Mouse (Mus musculus) forebrain, embryonic 11.5 days (tissue): ENCODE measurements around the gene Jmjd8. TPM values are rescaled to one million over a fixed set of nuclear protein-coding genes. Genes with fewer than 3 reads are reported as not detected.
A peak's percentile ranks its signal among the peaks of the same experiment; 100 is the strongest.

Experiments
- ATAC-seq: fragments of 200-750 bp; cut with Nextera tagmentation; replicated peaks from 2 replicates; pipeline ENCODE4 v1.8.0; 2017; ENCODE audit warnings: moderate TSS enrichment; ENCODE audit not compliant: low FRiP score
- DNase-seq: peaks from one replicate; pipeline ENCODE4 v3.0.0-alpha.2; 2017; ENCODE audit warnings: low spot score
- H3K27ac ChIP-seq: fragments of 300-500 bp; sonication (generic); 2 replicates; pipeline ENCODE4 v1.5.1; 2014; ENCODE audit warnings: low read depth, low read length
- H3K27me3 ChIP-seq: fragments of 300-500 bp; sonication (generic); 2 replicates; pipeline ENCODE4 v1.6.1; 2014; ENCODE audit warnings: mild to moderate bottlenecking, low read length, mixed read lengths; ENCODE audit not compliant: control insufficient read depth, insufficient read depth
- H3K36me3 ChIP-seq: fragments of 300-500 bp; sonication (generic); 2 replicates; pipeline ENCODE4 v1.6.1; 2014; ENCODE audit warnings: mild to moderate bottlenecking, low read length, moderate library complexity, mixed read lengths; ENCODE audit not compliant: control insufficient read depth, insufficient read depth
- H3K4me1 ChIP-seq: fragments of 300-500 bp; sonication (generic); replicated peaks from 2 replicates; pipeline ENCODE4 v1.6.1; 2014; ENCODE audit warnings: low read length, mixed read lengths; ENCODE audit not compliant: control insufficient read depth, insufficient read depth
- H3K4me2 ChIP-seq: fragments of 300-500 bp; sonication (generic); 2 replicates; pipeline ENCODE4 v1.6.1; 2014; ENCODE audit warnings: low read depth, mild to moderate bottlenecking, low read length, moderate library complexity, mixed read lengths; ENCODE audit not compliant: severe bottlenecking
- H3K4me3 ChIP-seq: fragments of 300-500 bp; sonication (generic); 2 replicates; pipeline ENCODE4 v1.5.1; 2014; ENCODE audit warnings: low read depth, low read length
- H3K9ac ChIP-seq: fragments of 300-500 bp; sonication (generic); 2 replicates; pipeline ENCODE4 v1.6.1; 2014; ENCODE audit warnings: low read length
- H3K9me3 ChIP-seq: fragments of 300-500 bp; sonication (generic); 2 replicates; pipeline ENCODE4 v1.6.1; 2016; ENCODE audit warnings: low read length, mixed read lengths; ENCODE audit not compliant: control insufficient read depth
- WGBS: fragments of 180-500 bp; shearing (Covaris S2); extraction: QIAGEN DNeasy Blood & Tissue Kit; methylation state at CpG from one replicate; pipeline ENCODE4 v1.1.7; 2014; 5-methylcytosine and 5-hydroxymethylcytosine counted together
- polyA plus RNA-seq: library from polyadenylated mRNA; unstranded; fragments of >200 nt; fragmentation: Nextera tagmentation; extraction: Ambion mirVana; gene quantifications from 2 replicates; pipeline ENCODE4 v1.2.1, GENCODE M21; 2014

Jmjd8 gene
- polyA plus RNA-seq, 1 experiment from 2014 or later: 50.6 TPM

DNA sequence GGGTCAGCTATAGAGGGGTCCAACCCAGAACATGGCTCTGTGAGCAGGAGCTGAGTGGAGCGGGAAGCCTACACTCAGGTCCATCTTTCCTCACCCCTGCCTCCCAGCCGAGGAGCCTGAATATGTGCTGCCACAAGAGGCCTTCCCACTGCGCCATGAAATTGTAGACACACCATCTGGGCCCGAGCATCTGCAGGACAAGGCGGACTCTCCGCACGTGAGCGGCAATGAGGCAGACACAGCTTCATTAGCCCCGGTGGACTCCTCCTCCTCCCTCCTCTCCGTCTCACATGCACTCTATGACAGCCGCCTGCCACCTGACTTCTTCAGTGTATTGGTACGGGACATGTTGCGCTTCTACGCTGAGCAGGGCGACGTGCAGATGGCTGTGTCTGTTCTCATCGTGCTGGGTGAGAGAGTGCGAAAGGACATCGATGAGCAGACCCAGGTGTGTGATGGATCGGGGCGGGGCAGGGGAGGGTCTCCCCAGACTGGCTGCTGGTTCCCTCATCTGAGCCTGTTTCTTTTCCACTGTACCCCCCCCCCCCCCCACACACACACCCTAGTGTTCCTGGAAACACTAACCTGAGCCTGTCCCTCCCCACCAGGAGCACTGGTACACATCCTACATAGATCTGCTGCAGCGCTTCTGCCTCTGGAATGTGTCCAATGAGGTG, 983 bp upstream of the Jmjd8 start:
- peak; percentile 49 for DNase-seq
- Histone ChIP-seq H3K4me3 (no peak overlapping the region), H3K36me3 (peaks cover 9% of the 10 kb centered on the region; the same call in 1 of the 2 replicates), H3K27ac (no peak overlapping the region), H3K4me2 (no peak overlapping the region), H3K9me3 (no peaks in the 10 kb centered on the region), H3K27me3 (no peaks in the 10 kb centered on the region), H3K9ac (no peak overlapping the region; the same call in 1 of the 2 replicates), H3K4me1 (peaks cover 31% of the 10 kb centered on the region)
- 92% methylated on average over 22 of the region's 22 CpGs for WGBS
- ATAC-seq: no peak

DNA sequence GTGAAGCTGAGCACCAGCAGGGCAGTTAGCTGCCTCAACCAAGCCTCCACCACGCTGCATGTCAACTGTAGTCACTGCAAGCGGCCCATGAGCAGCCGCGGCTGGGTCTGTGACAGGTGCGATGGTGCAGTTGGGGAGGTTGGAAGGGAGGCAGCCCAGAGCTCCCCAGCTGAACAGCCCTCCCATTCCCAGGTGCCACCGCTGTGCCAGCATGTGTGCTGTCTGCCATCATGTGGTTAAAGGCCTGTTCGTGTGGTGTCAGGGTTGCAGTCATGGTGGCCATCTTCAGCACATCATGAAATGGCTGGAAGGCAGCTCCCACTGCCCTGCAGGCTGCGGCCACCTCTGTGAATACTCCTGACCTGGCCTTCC, 458 bp upstream of the Jmjd8 start:
- H3K4me2 ChIP-seq: peak overlapping the region; percentile 86; the same call in 1 of the 2 replicates
- 86% methylated on average over 8 of the region's 8 CpGs for WGBS
- H3K27me3 ChIP-seq: no peaks in the 10 kb centered on the region
- no peaks in the 10 kb centered on the region for H3K9me3 ChIP-seq
- DNase-seq: peak; percentile 55
- peak overlapping the region; percentile 52 for H3K4me3 ChIP-seq
- no peak overlapping the region; the same call in 1 of the 2 replicates for H3K27ac ChIP-seq
- peaks cover 9% of the 10 kb centered on the region; the same call in 1 of the 2 replicates for H3K36me3 ChIP-seq
- H3K4me1 ChIP-seq: peaks cover 31% of the 10 kb centered on the region
- H3K9ac ChIP-seq: no peak overlapping the region; the same call in 1 of the 2 replicates
- no peak for ATAC-seq

DNA sequence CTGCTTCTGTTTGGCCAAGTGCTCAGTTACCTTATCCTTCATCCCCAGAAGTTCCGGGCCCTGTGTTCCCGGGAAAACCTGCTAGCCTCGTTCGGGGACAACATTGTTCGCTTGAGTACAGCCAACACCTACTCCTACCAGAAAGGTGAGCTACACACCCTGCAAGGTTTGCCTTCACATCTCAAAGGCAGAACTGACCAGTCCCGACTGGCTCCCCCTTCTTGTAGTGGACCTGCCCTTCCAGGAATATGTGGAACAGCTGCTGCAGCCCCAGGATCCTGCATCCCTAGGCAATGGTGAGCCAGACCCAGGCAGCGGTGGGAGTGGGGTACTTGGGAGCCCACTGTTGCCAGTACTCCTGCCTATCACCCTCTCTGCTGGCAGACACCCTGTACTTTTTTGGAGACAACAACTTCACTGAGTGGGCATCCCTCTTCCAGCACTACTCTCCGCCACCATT, 921 bp downstream of the Jmjd8 start:
- peak; percentile 58 for DNase-seq
- H3K4me2 ChIP-seq: peak overlapping the region; percentile 86
- peaks cover 34% of the 10 kb centered on the region for H3K4me1 ChIP-seq
- H3K27me3 ChIP-seq: no peaks in the 10 kb centered on the region
- 47% methylated on average over 8 of the region's 8 CpGs for WGBS
- peaks cover 9% of the 10 kb centered on the region; the same call in 1 of the 2 replicates for H3K36me3 ChIP-seq
- H3K9ac ChIP-seq: peak overlapping the region; percentile 79
- H3K9me3 ChIP-seq: no peaks in the 10 kb centered on the region
- no peak for ATAC-seq
- H3K27ac ChIP-seq: peak overlapping the region; percentile 75
- H3K4me3 ChIP-seq: peak overlapping the region; percentile 52

DNA sequence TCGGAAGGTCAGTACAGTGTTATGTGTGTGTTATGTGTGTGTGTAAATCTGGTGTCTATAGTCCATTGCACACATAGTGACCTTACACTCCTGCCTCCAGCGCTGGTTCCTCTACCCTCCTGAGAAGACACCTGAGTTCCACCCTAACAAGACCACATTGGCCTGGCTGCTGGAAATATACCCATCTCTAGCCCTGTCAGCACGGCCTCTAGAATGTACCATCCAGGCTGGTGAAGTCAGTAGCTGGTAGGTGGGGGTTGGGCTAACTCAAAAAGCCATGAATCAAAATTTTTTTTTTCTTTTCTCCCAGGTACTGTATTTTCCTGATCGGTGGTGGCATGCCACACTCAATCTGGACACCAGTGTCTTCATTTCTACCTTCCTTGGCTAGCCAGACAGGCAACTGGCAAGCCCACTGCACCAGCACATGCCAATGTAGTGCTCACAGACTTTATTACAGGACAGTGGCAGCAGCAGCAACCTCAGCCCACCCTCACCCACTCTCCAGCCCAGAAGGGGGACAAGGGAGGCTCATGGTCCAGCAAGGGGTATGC, 1.6 kb downstream of the Jmjd8 start:
- H3K4me2 ChIP-seq: peak overlapping the region; percentile 86
- H3K4me1 ChIP-seq: peaks cover 37% of the 10 kb centered on the region
- H3K36me3 ChIP-seq: peaks cover 9% of the 10 kb centered on the region; the same call in 1 of the 2 replicates
- peak overlapping the region; percentile 52 for H3K4me3 ChIP-seq
- no peak overlapping the region; the same call in 1 of the 2 replicates for H3K9ac ChIP-seq
- H3K27ac ChIP-seq: no peak overlapping the region
- no peak for DNase-seq
- no peaks in the 10 kb centered on the region for H3K27me3 ChIP-seq
- no peak for ATAC-seq
- WGBS: 84% methylated on average over 4 of the region's 4 CpGs
- H3K9me3 ChIP-seq: no peaks in the 10 kb centered on the region

DNA sequence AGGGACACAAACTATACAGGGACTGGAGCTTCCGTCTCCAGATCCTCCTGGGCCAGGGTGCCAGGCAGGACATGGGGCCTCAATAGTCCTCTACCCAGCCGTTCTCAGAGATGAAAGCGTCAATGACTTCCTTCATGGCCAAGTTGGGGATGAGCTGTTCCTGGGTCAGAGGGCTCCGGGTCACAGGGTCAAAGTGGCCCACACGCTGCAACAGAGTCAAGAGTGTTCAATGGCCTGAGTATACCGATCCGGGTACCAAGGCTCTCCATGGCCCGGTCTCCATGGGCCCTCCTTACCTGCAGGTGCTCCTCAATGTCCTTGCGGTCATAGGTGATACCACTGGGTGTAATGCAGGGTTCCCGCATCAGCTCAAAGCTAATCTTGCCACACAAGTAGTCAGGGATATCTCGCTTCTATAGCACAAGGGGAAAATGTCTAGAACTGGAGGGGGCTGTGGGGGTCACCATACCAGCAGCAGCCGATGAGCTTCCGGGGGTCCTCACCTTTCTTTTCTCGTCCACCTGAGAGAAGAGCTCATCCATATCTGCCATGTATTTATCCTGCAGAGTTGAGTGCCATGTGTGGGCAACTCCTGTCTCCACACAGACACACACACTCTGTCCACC, 2.3 kb downstream of the Jmjd8 start:
- Histone ChIP-seq H3K4me3 (peak overlapping the region; percentile 83), H3K9me3 (no peaks in the 10 kb centered on the region), H3K36me3 (peaks cover 9% of the 10 kb centered on the region; the same call in 1 of the 2 replicates), H3K27me3 (no peaks in the 10 kb centered on the region), H3K9ac (no peak overlapping the region), H3K27ac (no peak overlapping the region), H3K4me2 (no peak overlapping the region), H3K4me1 (peaks cover 37% of the 10 kb centered on the region)
- no peak for ATAC-seq
- peak; percentile 55 for DNase-seq
- 89% methylated on average over 14 of the region's 14 CpGs for WGBS

DNA sequence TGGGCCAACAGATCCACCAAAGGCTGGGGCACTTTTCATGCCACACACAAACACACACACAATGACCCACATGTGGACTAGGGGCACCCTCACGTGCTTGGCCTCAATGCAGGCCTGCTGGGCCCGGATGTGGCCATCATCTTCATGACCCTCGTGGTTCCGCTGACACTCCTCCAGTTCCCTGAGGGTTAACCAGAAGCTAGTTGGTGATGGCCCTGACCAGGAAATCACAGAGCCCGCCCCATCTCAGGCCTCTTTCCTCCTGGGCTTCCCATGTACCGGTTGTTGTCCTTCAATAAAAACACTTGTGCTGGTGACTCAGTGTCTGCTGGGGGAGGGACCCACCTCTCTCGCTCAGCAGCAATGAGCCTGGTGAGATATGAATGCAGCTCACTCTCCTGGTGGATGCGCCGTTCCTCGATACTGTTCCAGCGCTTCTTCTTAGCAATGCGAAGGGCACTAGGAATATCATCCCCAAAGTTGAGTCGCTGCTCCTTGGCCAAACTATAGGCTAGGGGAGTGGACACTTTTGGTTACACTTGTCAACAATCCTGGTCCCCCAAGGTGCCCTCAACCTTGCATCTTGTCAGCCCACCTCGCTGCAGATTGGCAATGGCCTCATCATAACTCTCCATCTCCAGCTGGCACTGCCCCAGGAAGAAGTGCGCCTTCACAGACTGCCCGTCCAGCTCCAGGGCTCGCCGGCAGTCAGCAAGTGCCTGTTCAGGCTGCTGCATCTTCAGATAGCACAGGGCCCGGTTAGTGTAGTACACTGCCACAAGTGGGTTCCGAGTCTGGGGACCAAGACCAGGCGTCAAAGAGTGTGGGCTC, 3.0 kb downstream of the Jmjd8 start:
- ATAC-seq (no peak), DNase-seq (peak; percentile 57)
- H3K4me2 ChIP-seq: peak overlapping the region; percentile 76
- peaks cover 9% of the 10 kb centered on the region; the same call in 1 of the 2 replicates for H3K36me3 ChIP-seq
- H3K9me3 ChIP-seq: no peaks in the 10 kb centered on the region
- WGBS: 70% methylated on average over 21 of the region's 21 CpGs
- no peaks in the 10 kb centered on the region for H3K27me3 ChIP-seq
- peak overlapping the region; percentile 87 for H3K9ac ChIP-seq
- H3K4me1 ChIP-seq: peaks cover 41% of the 10 kb centered on the region
- peak overlapping the region; percentile 83 for H3K4me3 ChIP-seq
- H3K27ac ChIP-seq: no peak overlapping the region

DNA sequence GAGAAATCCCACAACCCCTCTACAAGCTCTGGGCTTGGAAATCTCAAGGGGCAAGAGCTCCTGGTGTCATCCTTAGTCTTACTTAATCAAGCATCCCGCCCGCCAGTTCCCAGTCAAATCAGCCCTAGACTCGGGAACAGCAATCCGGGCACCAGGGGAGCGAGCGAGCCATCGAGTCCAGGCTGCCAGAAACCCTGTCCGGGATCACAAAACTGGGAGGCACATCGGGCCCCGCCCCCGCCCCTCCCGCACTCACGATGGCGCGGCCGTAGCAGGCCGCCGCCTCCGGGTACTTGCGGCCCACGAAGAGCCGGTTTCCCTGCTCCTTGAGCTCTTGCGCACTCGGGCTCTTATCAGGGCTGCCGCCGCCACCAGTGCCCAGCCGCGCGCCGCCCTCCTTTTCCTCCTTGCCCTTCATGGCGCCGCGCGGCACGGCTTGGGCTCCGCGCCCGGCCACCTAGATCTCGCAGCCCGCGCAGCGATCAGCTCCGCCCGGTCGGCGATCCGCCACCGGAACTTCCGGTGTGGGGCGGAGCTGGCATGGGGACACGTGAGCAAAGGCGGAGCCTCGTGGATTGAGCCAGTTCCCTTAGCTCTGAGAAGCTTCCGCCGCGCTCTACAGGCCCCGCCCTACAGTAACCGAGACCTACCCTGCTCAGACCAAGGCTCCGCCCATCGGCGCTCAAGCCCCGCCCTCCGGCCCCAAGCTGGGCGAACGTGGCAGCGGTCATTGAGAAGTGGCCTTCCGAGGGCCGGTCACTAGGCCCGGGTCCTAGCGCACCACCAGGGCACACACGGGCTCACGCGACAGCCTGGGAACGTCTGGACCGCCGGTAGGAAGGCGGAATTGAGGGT, 4.0 kb downstream of the Jmjd8 start:
- Histone ChIP-seq H3K9me3 (no peaks in the 10 kb centered on the region), H3K4me3 (peak overlapping the region; percentile 83), H3K9ac (peak overlapping the region; percentile 87), H3K36me3 (peaks cover 9% of the 10 kb centered on the region; the same call in 1 of the 2 replicates), H3K4me2 (peak overlapping the region; percentile 95), H3K27me3 (no peaks in the 10 kb centered on the region), H3K27ac (peak overlapping the region; percentile 96), H3K4me1 (peaks cover 49% of the 10 kb centered on the region)
- DNase-seq (peak; percentile 99), ATAC-seq (peak; percentile 89)
- under 1% methylated on average over 71 of the region's 77 CpGs for WGBS
